Mouse (Mus musculus) heart, embryonic 14.5 days (tissue): Measurements from ENCODE around the gene Hmcn1. TPM values are rescaled to one million over a fixed set of nuclear protein-coding genes. Genes with fewer than 3 reads are reported as not detected.

ENCODE experiments used
- ATAC-seq: fragments of 200-750 bp; cut with Nextera tagmentation; 2 replicates; pipeline ENCODE4 v1.8.0; 2017; ENCODE audit warnings: low read depth, moderate TSS enrichment; ENCODE audit not compliant: insufficient number of reproducible peaks, insufficient read depth, low FRiP score
- H3K27ac ChIP-seq, 2 experiments: fragments of 200-500 bp in 1 of 2; fragments of 300-500 bp in 1 of 2; sonication (generic) in 1 of 2; replicated peaks in 1 of 2; 2 replicates each; pipeline ENCODE4 v1.5.1; 2012 to 2014; ENCODE audit warnings: low read depth in 2 of 2, low read length in 2 of 2, control low read depth in 1 of 2, mild to moderate bottlenecking in 1 of 2, mixed read lengths in 1 of 2; ENCODE audit not compliant: control insufficient read depth in 1 of 2, insufficient read depth in 1 of 2
- H3K27me3 ChIP-seq: fragments of 300-500 bp; sonication (generic); 2 replicates; pipeline ENCODE4 v1.6.1; 2014; ENCODE audit warnings: mild to moderate bottlenecking, low read length, control low read depth; ENCODE audit not compliant: control insufficient read depth, insufficient read depth
- H3K36me3 ChIP-seq: fragments of 300-500 bp; sonication (generic); 2 replicates; pipeline ENCODE4 v1.6.1; 2014; ENCODE audit warnings: mild to moderate bottlenecking, control low read depth, low read length, mixed read lengths; ENCODE audit not compliant: control insufficient read depth, insufficient read depth
- H3K4me1 ChIP-seq, 2 experiments: fragments of 200-500 bp in 1 of 2; fragments of 300-500 bp in 1 of 2; sonication (generic) in 1 of 2; 2 replicates each; pipeline ENCODE4 v1.6.1; 2012 to 2014; ENCODE audit warnings: low read length in 2 of 2, control low read depth in 1 of 2, mixed read lengths in 1 of 2; ENCODE audit not compliant: control insufficient read depth in 2 of 2, insufficient read depth in 2 of 2
- H3K4me2 ChIP-seq: fragments of 300-500 bp; sonication (generic); 2 replicates; pipeline ENCODE4 v1.6.1; 2014; ENCODE audit warnings: mild to moderate bottlenecking, low read length
- H3K4me3 ChIP-seq, 2 experiments: fragments of 200-500 bp in 1 of 2; fragments of 300-500 bp in 1 of 2; sonication (generic) in 1 of 2; 2 replicates each; pipeline ENCODE4 v1.5.1; 2012 to 2014; ENCODE audit warnings: low read length in 2 of 2, mild to moderate bottlenecking in 2 of 2, control low read depth in 1 of 2, low read depth in 1 of 2, moderate library complexity in 1 of 2; ENCODE audit not compliant: control insufficient read depth in 1 of 2, insufficient read depth in 1 of 2
- H3K9ac ChIP-seq: fragments of 300-500 bp; sonication (generic); 2 replicates; pipeline ENCODE4 v1.6.1; 2014; ENCODE audit warnings: mild to moderate bottlenecking, low read length
- H3K9me3 ChIP-seq: fragments of 300-500 bp; sonication (generic); 2 replicates; pipeline ENCODE4 v1.6.1; 2016; ENCODE audit warnings: low read length, control low read depth; ENCODE audit not compliant: control insufficient read depth
- WGBS: fragments of 180-500 bp; shearing (Covaris S2); extraction: QIAGEN DNeasy Blood & Tissue Kit; methylation state at CpG from one replicate; pipeline ENCODE4 v1.1.7; 2014; 5-methylcytosine and 5-hydroxymethylcytosine counted together
- polyA plus RNA-seq: library from polyadenylated mRNA; unstranded; fragments of >200 nt; fragmentation: Nextera tagmentation; extraction: Ambion mirVana; gene quantifications from 2 replicates; pipeline ENCODE4 v1.2.1, GENCODE M21; 2014

Gene Hmcn1
- polyA plus RNA-seq, 1 experiment from 2014 or later: 35.1 TPM

DNA sequence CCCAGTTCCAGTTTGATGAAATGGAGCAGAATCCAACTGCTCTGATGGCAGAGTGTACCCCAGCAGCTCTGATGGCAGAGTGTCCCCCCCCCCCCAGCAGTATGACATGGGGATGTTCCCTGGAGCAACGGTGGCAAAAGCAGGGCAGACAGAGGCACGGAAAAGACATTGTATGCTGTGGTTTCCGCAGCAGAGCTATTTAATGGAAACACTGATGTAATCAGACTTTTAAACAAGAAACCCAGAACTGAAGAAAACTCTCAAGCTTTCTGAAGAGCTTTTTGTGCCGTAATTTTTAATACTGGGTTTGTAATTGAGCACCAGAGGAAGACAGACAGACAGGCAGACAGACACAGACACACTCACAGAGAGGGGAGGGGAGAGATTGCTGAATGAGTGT, 426.9 kb downstream of the Hmcn1 start:
- H3K9me3 ChIP-seq: no peaks in the 10 kb centered on the region
- no peak for ATAC-seq

DNA sequence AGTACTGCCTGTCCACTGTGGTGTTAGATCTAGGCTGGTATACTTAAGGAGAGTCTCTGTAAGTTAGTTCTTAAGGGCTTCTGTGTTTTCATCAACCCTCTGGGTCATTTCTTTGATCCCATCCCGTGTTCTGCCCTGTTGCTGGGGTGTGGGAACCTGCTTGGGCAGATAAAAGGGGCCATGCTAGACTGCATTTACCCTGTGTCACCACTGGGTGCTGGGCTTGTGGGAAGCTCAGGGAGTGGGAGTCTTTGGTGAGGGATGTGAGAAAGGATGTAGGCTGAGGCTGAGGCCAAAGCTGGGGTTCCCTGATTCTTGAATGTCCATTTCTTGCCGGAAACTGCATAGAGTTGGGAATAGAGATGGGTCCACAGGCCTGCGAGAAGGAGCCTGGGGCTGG, 436.6 kb downstream of the Hmcn1 start:
- H3K4me3 ChIP-seq: no peak overlapping the region
- no peaks in the 10 kb centered on the region for H3K9me3 ChIP-seq
- peaks cover 2% of the 10 kb centered on the region for H3K36me3 ChIP-seq
- ATAC-seq: no peak
- H3K4me1 ChIP-seq: no peaks in the 10 kb centered on the region
- no peaks in the 10 kb centered on the region for H3K27me3 ChIP-seq
- no peak overlapping the region for H3K9ac ChIP-seq
- H3K4me2 ChIP-seq: no peak overlapping the region
- H3K27ac ChIP-seq: no peak overlapping the region
- 71% methylated on average over 3 of the region's 3 CpGs for WGBS

More for the DNA sequence above, 426.9 kb downstream of the Hmcn1 start:
- Histone ChIP-seq H3K27me3 (no peaks in the 10 kb centered on the region), H3K9ac (no peak overlapping the region), H3K4me1 (no peaks in the 10 kb centered on the region), H3K4me2 (no peak overlapping the region), H3K4me3 (no peak overlapping the region), H3K27ac (no peak overlapping the region), H3K36me3 (peaks cover 45% of the 10 kb centered on the region)
- WGBS: 83% methylated on average over 4 of the region's 4 CpGs

DNA sequence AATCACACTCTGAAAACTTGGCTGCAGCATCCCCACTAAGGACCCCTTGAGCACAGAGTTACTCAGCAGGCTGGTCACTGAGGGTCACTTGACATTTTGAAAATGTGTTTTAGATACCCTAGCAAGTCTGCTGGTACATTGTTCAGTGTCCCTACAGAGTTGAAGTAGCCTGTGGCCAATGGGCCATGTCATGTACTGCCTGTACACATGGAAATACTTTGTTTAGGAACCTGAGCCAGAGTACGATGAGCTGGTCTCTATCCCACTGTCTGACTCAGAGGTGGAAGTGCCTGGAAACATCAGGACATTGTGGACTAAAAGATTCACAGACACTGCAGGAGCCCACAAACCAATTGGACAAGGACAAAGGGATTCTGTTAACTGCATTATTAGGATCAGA, 441.8 kb downstream of the Hmcn1 start:
- Histone ChIP-seq H3K9ac (no peak overlapping the region), H3K4me3 (no peak overlapping the region), H3K4me1 (no peaks in the 10 kb centered on the region), H3K27me3 (no peaks in the 10 kb centered on the region), H3K36me3 (no peaks in the 10 kb centered on the region), H3K9me3 (0 out of 2 replicates have a peak, but pooled peaks cover 6% of the 10 kb centered on the region), H3K4me2 (no peak overlapping the region), H3K27ac (no peak overlapping the region)
- 85% methylated on average over 1 of the region's 1 CpGs for WGBS
- no peak for ATAC-seq

DNA sequence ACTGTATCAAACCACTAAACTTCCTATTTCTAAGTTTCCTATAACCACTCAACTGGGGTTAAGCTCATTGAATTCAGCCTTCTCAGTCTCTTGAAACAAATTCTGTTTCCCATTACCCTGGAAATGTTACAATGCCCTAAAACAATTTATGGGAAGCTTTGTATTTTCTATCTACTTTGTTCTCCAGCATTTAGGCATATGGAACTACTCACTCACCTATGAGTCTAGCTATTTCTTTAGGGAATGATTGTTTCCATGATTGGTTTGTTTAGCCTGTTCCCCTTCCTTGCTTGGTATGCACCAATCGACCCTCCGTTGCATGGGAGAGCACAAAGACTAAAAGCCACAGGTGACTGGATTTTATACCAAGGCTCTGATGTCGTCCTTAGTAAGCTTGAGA, 446.8 kb downstream of the Hmcn1 start:
- no peak for ATAC-seq
- Histone ChIP-seq H3K9me3 (0 out of 2 replicates have a peak, but pooled peaks cover 6% of the 10 kb centered on the region), H3K9ac (no peak overlapping the region), H3K36me3 (no peaks in the 10 kb centered on the region), H3K27me3 (no peaks in the 10 kb centered on the region), H3K4me3 (no peak overlapping the region), H3K27ac (no peak overlapping the region), H3K4me1 (no peaks in the 10 kb centered on the region), H3K4me2 (no peak overlapping the region)
- 74% methylated on average over 3 of the region's 3 CpGs for WGBS

DNA sequence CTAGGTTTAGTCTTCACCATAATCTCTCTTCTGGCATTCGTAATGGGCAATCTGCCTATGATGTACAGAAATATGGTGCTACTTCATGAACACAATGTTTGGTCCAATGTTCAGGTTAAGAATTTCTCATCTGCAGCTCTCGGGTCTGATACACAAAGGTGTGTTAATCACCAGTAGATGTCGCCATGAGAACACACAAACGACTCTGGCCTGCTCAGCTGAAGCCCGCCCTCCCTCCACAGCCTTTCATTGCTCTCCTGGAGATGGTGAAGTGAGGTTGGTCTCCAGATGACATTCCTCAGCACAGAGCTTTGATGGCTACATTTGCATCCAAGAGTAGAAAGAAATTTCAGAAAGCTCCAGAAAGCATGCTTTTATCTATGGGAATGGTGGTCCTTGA, 453.0 kb downstream of the Hmcn1 start:
- Histone ChIP-seq H3K9me3 (no peaks in the 10 kb centered on the region), H3K9ac (no peak overlapping the region), H3K27me3 (no peaks in the 10 kb centered on the region), H3K4me3 (no peak overlapping the region), H3K4me1 (peaks cover 8 to 22% of the 10 kb centered on the region in 2 experiments), H3K36me3 (no peaks in the 10 kb centered on the region), H3K4me2 (no peak overlapping the region), H3K27ac (no peak overlapping the region)
- 8% methylated on average over 5 of the region's 5 CpGs for WGBS
- no peak for ATAC-seq

DNA sequence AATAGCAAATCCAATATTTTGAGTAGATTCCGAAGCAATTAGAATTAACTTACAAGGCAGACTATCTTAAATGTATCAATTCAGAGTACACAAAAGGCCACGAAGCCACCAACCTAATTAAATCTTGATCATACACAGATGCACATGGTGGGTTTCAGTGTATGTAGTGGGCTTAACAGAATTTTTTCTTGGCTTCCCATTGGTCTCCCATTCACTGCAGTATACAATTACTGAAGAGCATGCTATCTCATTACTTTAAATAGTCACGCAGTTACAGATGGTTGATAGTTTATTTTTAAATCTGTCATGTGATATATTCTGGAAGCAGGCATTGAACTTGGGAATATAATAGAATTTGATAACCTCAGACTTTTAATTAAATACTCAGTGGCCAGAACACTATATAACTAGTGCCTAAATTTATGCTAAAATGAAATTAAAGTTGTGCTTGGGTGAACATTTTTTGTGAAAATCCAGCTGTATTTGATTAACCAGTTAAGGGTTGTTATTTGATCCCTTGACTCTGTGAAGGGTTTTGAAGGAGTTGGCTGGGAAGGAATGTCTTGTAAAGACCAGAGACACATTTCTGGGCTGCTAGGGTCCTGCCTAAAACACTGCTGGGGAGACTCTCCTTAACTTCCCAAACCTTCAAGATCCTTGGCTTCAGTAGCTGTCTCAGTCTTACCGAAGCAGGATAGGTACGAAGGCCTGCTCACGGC, 455.7 kb downstream of the Hmcn1 start:
- Histone ChIP-seq H3K27ac (no peak overlapping the region), H3K9ac (no peak overlapping the region), H3K4me1 (peaks cover 8 to 22% of the 10 kb centered on the region in 2 experiments), H3K36me3 (no peaks in the 10 kb centered on the region), H3K4me2 (no peak overlapping the region), H3K4me3 (no peak overlapping the region), H3K9me3 (no peaks in the 10 kb centered on the region), H3K27me3 (no peaks in the 10 kb centered on the region)
- ATAC-seq: no peak
- WGBS: 72% methylated on average over 6 of the region's 6 CpGs

DNA sequence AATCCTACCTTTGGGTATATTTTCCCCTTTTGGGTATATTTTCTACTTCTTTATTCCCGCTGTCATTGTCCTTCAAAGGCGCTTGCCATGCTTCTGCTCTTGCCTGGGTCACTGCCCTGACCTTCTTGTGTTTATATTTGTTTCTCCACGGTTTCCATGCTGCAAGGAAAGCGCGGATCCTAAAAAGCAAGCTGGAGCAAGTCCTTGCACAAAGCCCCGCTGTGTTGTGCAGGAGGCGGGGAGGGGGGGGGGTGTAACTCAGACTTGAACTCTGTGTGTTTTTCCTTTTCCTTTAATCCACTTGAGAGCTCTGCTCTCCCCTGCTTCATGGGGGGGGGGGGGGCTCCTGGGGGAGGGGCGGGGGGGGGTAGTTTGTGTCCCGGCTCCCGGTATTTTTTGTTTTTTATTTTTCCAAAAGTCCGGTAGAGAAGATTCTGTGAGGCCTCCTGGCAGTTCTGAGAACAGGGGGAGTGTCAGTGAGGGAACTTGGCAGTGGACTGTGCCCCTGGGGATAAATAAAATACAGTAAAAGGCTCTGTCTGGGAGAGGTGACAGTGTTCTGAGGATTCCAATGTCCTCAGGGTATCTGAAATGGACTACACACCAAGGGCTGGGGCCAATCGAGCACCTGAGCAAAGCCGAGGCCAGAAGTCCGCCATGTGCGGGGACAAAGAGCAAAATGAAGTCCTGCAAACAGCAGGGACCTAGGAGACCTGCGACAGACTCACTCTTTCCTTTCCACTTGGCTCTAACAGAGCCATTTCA, 457.3 kb downstream of the Hmcn1 start:
- no peak for ATAC-seq
- peak overlapping the region; percentile 31; the same call in 1 of the 2 replicates for H3K4me2 ChIP-seq
- 38% methylated on average over 16 of the region's 16 CpGs for WGBS

More for the DNA sequence above, 457.3 kb downstream of the Hmcn1 start:
- peak overlapping the region; percentile 23 to 53; a peak in 3 of 4 replicates for H3K27ac ChIP-seq
- H3K4me3 ChIP-seq: no peak overlapping the region
- no peaks in the 10 kb centered on the region for H3K36me3 ChIP-seq
- no peaks in the 10 kb centered on the region for H3K27me3 ChIP-seq
- peak overlapping the region; percentile 51; the same call in 1 of the 2 replicates for H3K9ac ChIP-seq
- no peaks in the 10 kb centered on the region for H3K9me3 ChIP-seq
- H3K4me1 ChIP-seq: peaks cover 8 to 22% of the 10 kb centered on the region in 2 experiments
